21 mouse cellular contexts compared by ENCODE assay signal in the genomic region with DNA sequence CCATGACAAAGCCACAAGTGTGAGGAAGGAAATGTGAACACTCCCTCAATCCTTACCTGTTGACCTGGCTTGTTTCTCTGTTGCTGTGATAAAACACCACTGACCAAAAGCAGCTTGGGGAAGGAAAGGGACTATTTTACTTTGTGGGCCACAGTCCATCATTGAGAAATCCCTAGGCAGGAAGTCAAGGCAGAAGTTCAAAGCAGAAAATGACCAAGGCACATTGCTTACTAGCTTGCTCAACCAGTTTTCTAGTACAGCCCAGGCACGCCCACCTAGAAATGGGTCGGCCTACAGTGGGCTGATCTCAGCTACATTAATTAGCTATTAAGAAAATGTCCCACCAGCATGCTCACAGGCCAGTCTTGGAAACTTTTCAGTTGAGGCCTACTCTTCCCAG.
"Had no signal": no experiment of that assay in that cellular context is flagged by ENCODE, and none has a peak within 500 bp of the region (broad histone marks: within the 10 kb centered on the region; RNA-seq: fewer than 3 reads in every experiment).

No protein-coding gene starts in this region.

- H3K9me3 ChIP-seq: limb, embryonic 10.5 days; limb, embryonic 13.5 days; liver, embryonic 13.5 days; lung, embryonic 15.5 days had no signal

- H3K4me2 ChIP-seq: limb, embryonic 13.5 days; liver, embryonic 13.5 days; lung, embryonic 15.5 days; midbrain, embryonic 11.5 days had no signal

- H3K4me1 ChIP-seq: limb, embryonic 10.5 days; limb, embryonic 13.5 days; liver, embryonic 13.5 days; lung, embryonic 15.5 days had no signal

- H3K27ac ChIP-seq: kidney, postnatal 0 days; limb, embryonic 10.5 days; limb, embryonic 13.5 days; liver, embryonic 13.5 days; lung, embryonic 15.5 days; macrophage; stomach, postnatal 0 days had no signal

- H3K9ac ChIP-seq: limb, embryonic 13.5 days; liver, embryonic 13.5 days; lung, embryonic 15.5 days had no signal

- H3K27me3 ChIP-seq: limb, embryonic 13.5 days; liver, embryonic 13.5 days; lung, embryonic 15.5 days had no signal

- DNase-seq: kidney, adult 18-20 months; kidney, adult 9 months; kidney, postnatal 25 days; liver, embryonic 13.5 days; lung, adult 18-20 months; midbrain, embryonic 14.5 days; right cerebral cortex, adult 18-20 months; right cerebral cortex, postnatal 14 days; right cerebral cortex, postnatal 4 days; thymus, adult 2 months; thymus, postnatal 14 days; thymus, postnatal 4 days had no signal

- H3K4me3 ChIP-seq: limb, embryonic 10.5 days; limb, embryonic 13.5 days; liver, embryonic 13.5 days; lung, embryonic 15.5 days had no signal

- H3K36me3 ChIP-seq: limb, embryonic 10.5 days; limb, embryonic 13.5 days; liver, embryonic 13.5 days; lung, embryonic 15.5 days had no signal

- ATAC-seq: inflammation-experienced regulatory T-cells, adult 6 months; intestine, embryonic 16.5 days had no signal
